Mouse (Mus musculus): ENCODE measurements around the gene Cib4.

Gene Cib4

GRCm38 (mm10) chr5:30518108-30518507 lies 27.5 kb downstream of the Cib4 start:
- no peak for DNase-seq (ENCODE audit: extremely low spot score)

- peak; percentile 31 for DNase-seq (ENCODE audit: extremely low spot score)
These were observed 29.3 kb downstream of the Cib4 start for GRCm38 (mm10) chr5:30516376-30516775.

GRCm38 (mm10) chr5:30513111-30513510 lies 32.5 kb downstream of the Cib4 start:
- DNase-seq (ENCODE audit: extremely low spot score), result no peak

GRCm38 (mm10) chr5:30497299-30497698 lies 48.3 kb downstream of the Cib4 start:
- DNase-seq (ENCODE audit: extremely low spot score), result peak; percentile 46

GRCm38 (mm10) chr5:30496821-30497220 lies 48.8 kb downstream of the Cib4 start:
- DNase-seq (ENCODE audit: extremely low spot score), result no peak

- DNase-seq (ENCODE audit: extremely low spot score), result no peak
These were observed 50.3 kb downstream of the Cib4 start for GRCm38 (mm10) chr5:30495288-30495687.

GRCm38 (mm10) chr5:30494606-30495005 lies 51.0 kb downstream of the Cib4 start:
- no peak for DNase-seq (ENCODE audit: extremely low spot score)

- DNase-seq (ENCODE audit: extremely low spot score), result no peak
These were observed 51.9 kb downstream of the Cib4 start for GRCm38 (mm10) chr5:30493723-30494122.

- no peak for DNase-seq (ENCODE audit: extremely low spot score)
These were observed 54.8 kb downstream of the Cib4 start for GRCm38 (mm10) chr5:30490845-30491244.

GRCm38 (mm10) chr5:30490215-30490614 lies 55.4 kb downstream of the Cib4 start:
- no peak for DNase-seq (ENCODE audit: extremely low spot score)

GRCm38 (mm10) chr5:30485136-30485535 lies 60.5 kb downstream of the Cib4 start:
- DNase-seq (ENCODE audit: extremely low spot score), result no peak

GRCm38 (mm10) chr5:30484591-30484990 lies 61.0 kb downstream of the Cib4 start:
- DNase-seq (ENCODE audit: extremely low spot score), result no peak

- DNase-seq (ENCODE audit: extremely low spot score), result no peak
These were observed 62.1 kb downstream of the Cib4 start for GRCm38 (mm10) chr5:30483533-30483932.

GRCm38 (mm10) chr5:30482319-30482718 lies 63.3 kb downstream of the Cib4 start:
- peak; percentile 81 for DNase-seq (ENCODE audit: extremely low spot score)

- peak; percentile 22 for DNase-seq (ENCODE audit: extremely low spot score)
These were observed 69.1 kb downstream of the Cib4 start for GRCm38 (mm10) chr5:30476534-30476933.

- DNase-seq (ENCODE audit: extremely low spot score), result no peak
These were observed 73.5 kb downstream of the Cib4 start for GRCm38 (mm10) chr5:30472148-30472547.

- DNase-seq (ENCODE audit: extremely low spot score), result no peak
These were observed 75.2 kb downstream of the Cib4 start for GRCm38 (mm10) chr5:30470454-30470853.

- no peak for DNase-seq (ENCODE audit: extremely low spot score)
These were observed 79.3 kb downstream of the Cib4 start for GRCm38 (mm10) chr5:30466315-30466714.

GRCm38 (mm10) chr5:30465861-30466260 lies 79.8 kb downstream of the Cib4 start, which contains the start of gene 1700001C02Rik:
Gene 1700001C02Rik (plus strand): TSS chr5:30466047.
- DNase-seq (ENCODE audit: extremely low spot score), result no peak

GRCm38 (mm10) chr5:30461821-30462220 lies 83.8 kb downstream of the Cib4 start, which contains the start of gene Otof:
Gene Otof (minus strand): TSS chr5:30461932.
- no peak for DNase-seq (ENCODE audit: extremely low spot score)

- peak; percentile 17 for DNase-seq (ENCODE audit: extremely low spot score)
These were observed 85.5 kb downstream of the Cib4 start for GRCm38 (mm10) chr5:30460155-30460554.

- no peak for DNase-seq (ENCODE audit: extremely low spot score)
These were observed 89.6 kb downstream of the Cib4 start for GRCm38 (mm10) chr5:30456056-30456455.

- DNase-seq (ENCODE audit: extremely low spot score), result no peak
These were observed 101.2 kb downstream of the Cib4 start for GRCm38 (mm10) chr5:30444327-30444895.

GRCm38 (mm10) chr5:30442196-30442595 lies 103.4 kb downstream of the Cib4 start:
- DNase-seq (ENCODE audit: extremely low spot score), result no peak
